Mouse (Mus musculus) liver, postnatal 0 days (tissue): ENCODE measurements around the gene Necap2.

ENCODE experiments used
- CTCF ChIP-seq: sonication (generic); IDR thresholded peaks from 2 replicates; pipeline ENCODE4 v1.5.1; 2016; ENCODE audit warnings: antibody characterized with exemption, low read depth
- EP300 ChIP-seq: IDR thresholded peaks from 2 replicates; pipeline ENCODE4 v1.6.1; 2016; ENCODE audit warnings: antibody characterized with exemption, low read depth, mild to moderate bottlenecking

- no peak for TF ChIP-seq CTCF
- TF ChIP-seq EP300, result no peak
Measured at GRCm38 (mm10) chr4:141030541-141031206, 47.5 kb downstream of the Necap2 start.
